Mouse (Mus musculus): Measurements from ENCODE around the gene Lrrc66. TPM values are rescaled to one million over a fixed set of nuclear protein-coding genes. Genes with fewer than 3 reads are reported as not detected.

The Lrrc66 gene
- 0.05 and 0.55 TPM in 2 replicates for polyA plus RNA-seq (2012)

DNA sequence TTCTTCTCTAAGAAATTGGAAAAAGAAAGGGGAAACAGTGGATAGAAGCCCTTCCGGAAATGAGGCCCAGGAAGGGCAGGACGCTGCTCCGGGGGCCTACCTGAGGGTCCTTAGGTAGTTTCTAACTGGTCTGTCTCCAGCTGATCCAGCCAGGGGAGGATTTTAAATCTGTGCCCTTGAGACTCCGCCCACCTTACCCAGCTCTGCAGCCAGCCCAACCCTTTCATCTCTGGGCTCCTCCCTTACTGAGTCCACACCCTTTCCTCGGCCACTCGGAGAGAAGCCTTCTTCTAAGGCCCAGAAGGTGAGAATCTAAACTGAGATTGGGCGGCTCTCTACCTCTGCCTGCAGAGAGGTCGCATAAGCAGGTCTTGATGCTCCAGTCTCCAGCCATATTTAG is at the start of gene Lrrc66:
TSS of gene Lrrc66 (minus strand) at position 236 of the 400 bp plus-strand sequence.

DNA sequence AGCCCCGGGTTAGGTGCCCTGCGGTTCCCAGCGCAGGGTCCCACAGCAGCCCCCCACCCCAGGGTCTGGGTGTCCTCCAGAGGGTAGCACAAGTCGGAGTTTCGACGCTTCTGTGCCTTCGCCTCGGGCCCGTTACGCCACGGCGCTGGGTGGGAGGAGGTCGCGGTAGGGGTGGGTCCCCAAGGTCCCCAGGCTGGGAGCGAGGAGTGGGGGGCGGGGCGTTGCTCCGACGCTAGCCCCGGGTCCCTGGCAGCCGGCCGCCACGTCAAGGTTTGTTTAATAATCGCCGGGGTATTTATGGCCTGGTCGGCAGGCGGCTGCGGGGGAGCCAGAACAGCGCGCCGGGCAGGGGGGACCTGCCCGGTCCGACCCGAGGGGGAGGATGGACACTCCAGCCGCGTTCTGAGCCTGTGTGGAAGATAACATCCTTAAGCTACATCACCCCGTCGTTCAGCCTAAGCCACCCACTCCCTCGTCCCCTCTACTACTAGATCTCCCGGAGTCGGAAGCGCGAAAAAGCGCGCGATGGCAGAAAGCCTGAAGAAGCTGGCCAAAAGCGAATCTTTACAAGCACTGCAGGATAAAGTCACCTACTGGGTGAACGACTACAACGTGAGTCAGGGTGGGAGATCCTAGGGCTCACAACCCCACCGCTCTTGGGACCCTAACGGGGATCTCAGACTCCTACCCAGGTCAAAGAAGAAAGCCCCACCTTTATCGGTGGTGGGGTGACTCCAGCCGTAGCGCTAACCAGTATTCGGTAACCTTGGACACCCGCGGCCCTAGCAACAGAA is 18.9 kb upstream of the Lrrc66 start, which contains the start of gene Spata18:
TSS of gene Spata18 (plus strand) at position 319 of the 794 bp plus-strand sequence.

DNA sequence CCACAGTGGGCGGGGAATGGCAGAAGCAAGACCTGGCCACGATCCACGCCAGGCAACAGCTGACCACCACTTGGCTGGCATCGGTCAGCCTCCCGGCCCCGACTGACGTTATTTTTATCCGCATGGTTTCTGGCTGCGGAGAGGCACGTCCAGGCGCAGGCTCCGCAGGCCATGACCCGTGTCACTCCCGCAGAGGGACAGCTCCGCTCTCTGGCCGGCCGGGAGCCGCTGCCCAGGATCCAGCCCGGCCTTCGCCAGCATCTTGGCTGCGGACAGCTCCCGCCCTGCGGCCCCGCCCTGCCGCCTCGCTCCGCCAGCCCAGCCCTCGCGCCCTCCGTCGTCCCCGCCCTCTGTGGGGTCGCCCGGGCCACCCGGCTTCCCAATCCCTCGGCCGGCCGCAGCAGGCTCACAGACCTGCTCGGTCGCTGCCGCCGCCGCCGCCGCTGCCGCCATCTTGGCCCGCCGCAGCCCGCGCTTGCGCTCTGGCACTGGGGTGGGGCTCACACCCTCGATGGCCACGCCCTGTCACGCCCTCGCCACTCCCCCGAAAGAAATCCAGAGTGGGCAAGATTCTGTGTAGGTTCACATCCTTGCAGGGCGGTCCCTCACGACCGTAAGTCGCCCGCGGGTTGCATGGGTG is 15.1 kb upstream of the Lrrc66 start, which contains the start of gene Sgcb:
TSS of gene Sgcb (minus strand) at position 530 of the 640 bp plus-strand sequence.

Other genes with a start within 250 kb of the Lrrc66 start
- not detected in 2 replicates for gene Cwh43, start 226.5 kb downstream of the Lrrc66 start, polyA plus RNA-seq (2012)
- gene Dcun1d4, start 151.5 kb downstream of the Lrrc66 start, polyA plus RNA-seq (2012): 4.7 and 5.3 TPM in 2 replicates
- 1.8 and 2.3 TPM in 2 replicates for gene Sgcb, start 15.3 kb upstream of the Lrrc66 start, polyA plus RNA-seq (2012)
- gene Spata18, start 18.9 kb upstream of the Lrrc66 start, polyA plus RNA-seq (2012): 0.09 and 0.16 TPM in 2 replicates